Mouse (Mus musculus) gonadal fat pad, adult 2 months (tissue): Measurements from ENCODE around the gene Trim9. TPM values are rescaled to one million over a fixed set of nuclear protein-coding genes. Genes with fewer than 3 reads are reported as not detected.

Experiments used
- DNase-seq: peaks from one replicate; pipeline ENCODE4 v3.0.0-alpha.2; 2012; ENCODE audit warnings: low read depth
- polyA plus RNA-seq: library from polyadenylated mRNA; depleted of rRNA; stranded (reverse); fragments of >200 nt; gene quantifications from 2 replicates; pipeline ENCODE4 v1.2.3, GENCODE M21; 2012

Trim9 gene
- polyA plus RNA-seq, 1 experiment, result 3.7 TPM

GRCm38 (mm10) chr12:70325826-70326225, 21.6 kb downstream of the Trim9 start:
- DNase-seq, result no peak

GRCm38 (mm10) chr12:70322790-70323189, 24.6 kb downstream of the Trim9 start:
- no peak for DNase-seq

GRCm38 (mm10) chr12:70316147-70316546, 31.3 kb downstream of the Trim9 start:
- no peak for DNase-seq

- no peak for DNase-seq
These were observed 39.5 kb downstream of the Trim9 start for GRCm38 (mm10) chr12:70307881-70308280.

GRCm38 (mm10) chr12:70307062-70307461, 40.4 kb downstream of the Trim9 start:
- no peak for DNase-seq

- no peak for DNase-seq
These were observed 43.4 kb downstream of the Trim9 start for GRCm38 (mm10) chr12:70304014-70304413.

GRCm38 (mm10) chr12:70303525-70303924, 43.9 kb downstream of the Trim9 start:
- no peak for DNase-seq

GRCm38 (mm10) chr12:70302022-70302720, 45.2 kb downstream of the Trim9 start:
- no peak for DNase-seq

- DNase-seq, result no peak
These were observed 53.3 kb downstream of the Trim9 start for GRCm38 (mm10) chr12:70293927-70294684.

- DNase-seq, result no peak
These were observed 54.1 kb downstream of the Trim9 start for GRCm38 (mm10) chr12:70293165-70293926.

- DNase-seq, result no peak
These were observed 61.9 kb downstream of the Trim9 start for GRCm38 (mm10) chr12:70285521-70285920.

- DNase-seq, result no peak
These were observed 62.4 kb downstream of the Trim9 start for GRCm38 (mm10) chr12:70284979-70285378.

GRCm38 (mm10) chr12:70283116-70283731, 64.2 kb downstream of the Trim9 start:
- DNase-seq, result no peak

- DNase-seq, result no peak
These were observed 66.5 kb downstream of the Trim9 start for GRCm38 (mm10) chr12:70280930-70281329.

GRCm38 (mm10) chr12:70280381-70280780, 67.0 kb downstream of the Trim9 start:
- no peak for DNase-seq

- no peak for DNase-seq
These were observed 70.1 kb downstream of the Trim9 start for GRCm38 (mm10) chr12:70277071-70277939.

- no peak for DNase-seq
These were observed 77.7 kb downstream of the Trim9 start for GRCm38 (mm10) chr12:70269724-70270123.

- no peak for DNase-seq
These were observed 80.1 kb downstream of the Trim9 start for GRCm38 (mm10) chr12:70267314-70267713.

GRCm38 (mm10) chr12:70266494-70266931, 80.9 kb downstream of the Trim9 start:
- DNase-seq, result no peak

GRCm38 (mm10) chr12:70263721-70264120, 83.7 kb downstream of the Trim9 start:
- DNase-seq, result no peak
